Mouse (Mus musculus) heart, postnatal 0 days (tissue): ENCODE measurements at regions not wholly inside any gene's neighbourhood (a gene's known extent, or its start where the extent isn't known, plus 50 kb on each side); places are given as distances from the start of the nearest gene placed in this dataset.

Source experiments
- CTCF ChIP-seq: IDR thresholded peaks from 2 replicates; pipeline ENCODE4 v1.5.1; 2016; ENCODE audit warnings: antibody characterized with exemption, control low read depth, low read depth
- EP300 ChIP-seq: IDR thresholded peaks from 2 replicates; pipeline ENCODE4 v1.6.1; 2016; ENCODE audit warnings: antibody characterized with exemption, low read depth

DNA sequence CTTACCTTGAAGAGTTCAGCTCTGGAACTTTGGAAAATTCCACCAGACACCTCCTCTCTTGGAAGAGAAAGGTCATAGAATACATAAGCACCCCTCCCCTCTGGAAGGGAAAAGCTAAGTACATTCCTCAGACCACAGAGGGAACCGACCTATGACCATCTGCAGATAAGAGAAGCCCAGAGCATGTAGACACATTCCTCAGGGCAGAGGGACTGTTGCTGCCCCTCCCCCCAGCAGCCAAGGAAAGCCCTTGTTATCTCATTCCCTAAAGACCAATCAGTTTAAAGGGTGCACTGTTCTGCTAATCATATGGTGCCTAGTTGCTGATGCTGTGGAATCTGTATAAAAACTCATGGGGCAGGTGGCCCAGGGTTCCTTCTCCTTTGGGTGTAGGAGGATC lies 511.2 kb upstream of the A830018L16Rik start:
- TF ChIP-seq CTCF (no peak), EP300 (no peak)
